Mouse (Mus musculus): ENCODE data around the gene Gmpr2. TPM values are rescaled to one million over a fixed set of nuclear protein-coding genes. Genes with fewer than 3 reads are reported as not detected.
A peak's percentile ranks its signal among the peaks of the same experiment; 100 is the strongest.

Gmpr2 gene
- total and polyA plus RNA-seq, 2 experiments = 9.9 to 13.1 TPM

GRCm38 (mm10) chr14:55714893-55715292, 43.2 kb downstream of the Gmpr2 start:
- 18% methylated on average over 6 of the region's 6 CpGs for WGBS
- H3K27ac ChIP-seq (replicated peaks; ENCODE audit: insufficient read depth, low read depth, low read length) = peak overlapping the region; percentile 65
- H3K4me1 ChIP-seq (ENCODE audit: control insufficient read depth, insufficient read depth, low read length) = peaks cover 24% of the 10 kb centered on the region
- peak; percentile 88 for DNase-seq (ENCODE audit: extremely low read depth, low read depth, low spot score)
- no peak overlapping the region for H3K9ac ChIP-seq (ENCODE audit: low read depth, low read length)
- no peaks in the 10 kb centered on the region for H3K27me3 ChIP-seq (ENCODE audit: control insufficient read depth, insufficient read depth, low read length)
- H3K4me3 ChIP-seq (ENCODE audit: insufficient read depth, low read depth, low read length) = no peak overlapping the region
- TF ChIP-seq CTCF (IDR thresholded peaks at IDR 0.05; ENCODE audit: low read depth, low read length) (no peak), POLR2A (IDR thresholded peaks at IDR 0.05; ENCODE audit: extremely low read depth, insufficient read depth, low read length) (no peak)
- H3K36me3 ChIP-seq (ENCODE audit: control insufficient read depth, insufficient read depth, low read length) = peaks cover 3% of the 10 kb centered on the region; the same call in 1 of the 2 replicates
- peaks cover 4% of the 10 kb centered on the region; the same call in 1 of the 2 replicates for H3K79me2 ChIP-seq (ENCODE audit: control insufficient read depth, insufficient read depth, low read length)

- WGBS = 94% methylated on average over 6 of the region's 6 CpGs
- Histone ChIP-seq H3K36me3 (ENCODE audit: control insufficient read depth, insufficient read depth, low read length) (peaks cover 3% of the 10 kb centered on the region; the same call in 1 of the 2 replicates), H3K27me3 (ENCODE audit: control insufficient read depth, insufficient read depth, low read length) (no peaks in the 10 kb centered on the region), H3K4me3 (ENCODE audit: insufficient read depth, low read depth, low read length) (no peak overlapping the region), H3K4me1 (ENCODE audit: control insufficient read depth, insufficient read depth, low read length) (peaks cover 28% of the 10 kb centered on the region), H3K27ac (replicated peaks; ENCODE audit: insufficient read depth, low read depth, low read length) (no peak overlapping the region), H3K79me2 (ENCODE audit: control insufficient read depth, insufficient read depth, low read length) (peaks cover 4% of the 10 kb centered on the region; the same call in 1 of the 2 replicates), H3K9ac (ENCODE audit: low read depth, low read length) (no peak overlapping the region)
- DNase-seq (ENCODE audit: extremely low read depth, low read depth, low spot score) = no peak
- TF ChIP-seq POLR2A (IDR thresholded peaks at IDR 0.05; ENCODE audit: extremely low read depth, insufficient read depth, low read length) = no peak
- TF ChIP-seq CTCF (IDR thresholded peaks at IDR 0.05; ENCODE audit: low read depth, low read length) = no peak
Measured at GRCm38 (mm10) chr14:55716271-55716670, 44.5 kb downstream of the Gmpr2 start.

GRCm38 (mm10) chr14:55716884-55717283, 45.1 kb downstream of the Gmpr2 start:
- Histone ChIP-seq H3K4me3 (ENCODE audit: insufficient read depth, low read depth, low read length) (no peak overlapping the region), H3K9ac (ENCODE audit: low read depth, low read length) (no peak overlapping the region), H3K36me3 (ENCODE audit: control insufficient read depth, insufficient read depth, low read length) (peaks cover 3% of the 10 kb centered on the region; the same call in 1 of the 2 replicates), H3K27me3 (ENCODE audit: control insufficient read depth, insufficient read depth, low read length) (no peaks in the 10 kb centered on the region), H3K4me1 (ENCODE audit: control insufficient read depth, insufficient read depth, low read length) (peaks cover 24% of the 10 kb centered on the region), H3K79me2 (ENCODE audit: control insufficient read depth, insufficient read depth, low read length) (peaks cover 4% of the 10 kb centered on the region; the same call in 1 of the 2 replicates), H3K27ac (replicated peaks; ENCODE audit: insufficient read depth, low read depth, low read length) (no peak overlapping the region)
- WGBS = 91% methylated on average over 8 of the region's 8 CpGs
- no peak for TF ChIP-seq CTCF (IDR thresholded peaks at IDR 0.05; ENCODE audit: low read depth, low read length)
- TF ChIP-seq POLR2A (IDR thresholded peaks at IDR 0.05; ENCODE audit: extremely low read depth, insufficient read depth, low read length) = no peak
- no peak for DNase-seq (ENCODE audit: extremely low read depth, low read depth, low spot score)

GRCm38 (mm10) chr14:55719737-55720136, 48.0 kb downstream of the Gmpr2 start:
- peaks cover 3% of the 10 kb centered on the region; the same call in 1 of the 2 replicates for H3K36me3 ChIP-seq (ENCODE audit: control insufficient read depth, insufficient read depth, low read length)
- peaks cover 13% of the 10 kb centered on the region; the same call in 1 of the 2 replicates for H3K4me1 ChIP-seq (ENCODE audit: control insufficient read depth, insufficient read depth, low read length)
- 84% methylated on average over 6 of the region's 6 CpGs for WGBS
- no peak for DNase-seq (ENCODE audit: extremely low read depth, low read depth, low spot score)
- H3K9ac ChIP-seq (ENCODE audit: low read depth, low read length) = no peak overlapping the region
- H3K27ac ChIP-seq (replicated peaks; ENCODE audit: insufficient read depth, low read depth, low read length) = no peak overlapping the region
- H3K27me3 ChIP-seq (ENCODE audit: control insufficient read depth, insufficient read depth, low read length) = no peaks in the 10 kb centered on the region
- TF ChIP-seq POLR2A (IDR thresholded peaks at IDR 0.05; ENCODE audit: extremely low read depth, insufficient read depth, low read length) = no peak
- TF ChIP-seq CTCF (IDR thresholded peaks at IDR 0.05; ENCODE audit: low read depth, low read length) = no peak
- H3K79me2 ChIP-seq (ENCODE audit: control insufficient read depth, insufficient read depth, low read length) = no peaks in the 10 kb centered on the region
- H3K4me3 ChIP-seq (ENCODE audit: insufficient read depth, low read depth, low read length) = no peak overlapping the region

GRCm38 (mm10) chr14:55720666-55721065, 48.9 kb downstream of the Gmpr2 start:
- 58% methylated on average over 12 of the region's 12 CpGs for WGBS
- peak; percentile 53 for DNase-seq (ENCODE audit: extremely low read depth, low read depth, low spot score)
- Histone ChIP-seq H3K36me3 (ENCODE audit: control insufficient read depth, insufficient read depth, low read length) (peaks cover 3% of the 10 kb centered on the region; the same call in 1 of the 2 replicates), H3K4me3 (ENCODE audit: insufficient read depth, low read depth, low read length) (peak overlapping the region; percentile 20; the same call in 1 of the 2 replicates), H3K79me2 (ENCODE audit: control insufficient read depth, insufficient read depth, low read length) (no peaks in the 10 kb centered on the region), H3K27ac (replicated peaks; ENCODE audit: insufficient read depth, low read depth, low read length) (peak overlapping the region; percentile 96), H3K9ac (ENCODE audit: low read depth, low read length) (peak overlapping the region; percentile 50), H3K27me3 (ENCODE audit: control insufficient read depth, insufficient read depth, low read length) (no peaks in the 10 kb centered on the region), H3K4me1 (ENCODE audit: control insufficient read depth, insufficient read depth, low read length) (peaks cover 19% of the 10 kb centered on the region)
- TF ChIP-seq POLR2A (IDR thresholded peaks at IDR 0.05; ENCODE audit: extremely low read depth, insufficient read depth, low read length) (no peak), CTCF (IDR thresholded peaks at IDR 0.05; ENCODE audit: low read depth, low read length) (no peak)

- Histone ChIP-seq H3K9ac (ENCODE audit: low read depth, low read length) (peak overlapping the region; percentile 50), H3K27me3 (ENCODE audit: control insufficient read depth, insufficient read depth, low read length) (no peaks in the 10 kb centered on the region), H3K36me3 (ENCODE audit: control insufficient read depth, insufficient read depth, low read length) (peaks cover 3% of the 10 kb centered on the region; the same call in 1 of the 2 replicates), H3K4me3 (ENCODE audit: insufficient read depth, low read depth, low read length) (peak overlapping the region; percentile 7; the same call in 1 of the 2 replicates), H3K27ac (replicated peaks; ENCODE audit: insufficient read depth, low read depth, low read length) (peak overlapping the region; percentile 96), H3K79me2 (ENCODE audit: control insufficient read depth, insufficient read depth, low read length) (no peaks in the 10 kb centered on the region), H3K4me1 (ENCODE audit: control insufficient read depth, insufficient read depth, low read length) (peaks cover 21% of the 10 kb centered on the region)
- TF ChIP-seq CTCF (IDR thresholded peaks at IDR 0.05; ENCODE audit: low read depth, low read length) (no peak), POLR2A (IDR thresholded peaks at IDR 0.05; ENCODE audit: extremely low read depth, insufficient read depth, low read length) (no peak)
- WGBS = 20% methylated on average over 6 of the region's 6 CpGs
- peak; percentile 88 for DNase-seq (ENCODE audit: extremely low read depth, low read depth, low spot score)
Measured at GRCm38 (mm10) chr14:55721076-55721475, 49.3 kb downstream of the Gmpr2 start.

Measured in liver, adult 2 months (tissue).